12 mouse cellular contexts compared by ENCODE assay signal in the genomic region with DNA sequence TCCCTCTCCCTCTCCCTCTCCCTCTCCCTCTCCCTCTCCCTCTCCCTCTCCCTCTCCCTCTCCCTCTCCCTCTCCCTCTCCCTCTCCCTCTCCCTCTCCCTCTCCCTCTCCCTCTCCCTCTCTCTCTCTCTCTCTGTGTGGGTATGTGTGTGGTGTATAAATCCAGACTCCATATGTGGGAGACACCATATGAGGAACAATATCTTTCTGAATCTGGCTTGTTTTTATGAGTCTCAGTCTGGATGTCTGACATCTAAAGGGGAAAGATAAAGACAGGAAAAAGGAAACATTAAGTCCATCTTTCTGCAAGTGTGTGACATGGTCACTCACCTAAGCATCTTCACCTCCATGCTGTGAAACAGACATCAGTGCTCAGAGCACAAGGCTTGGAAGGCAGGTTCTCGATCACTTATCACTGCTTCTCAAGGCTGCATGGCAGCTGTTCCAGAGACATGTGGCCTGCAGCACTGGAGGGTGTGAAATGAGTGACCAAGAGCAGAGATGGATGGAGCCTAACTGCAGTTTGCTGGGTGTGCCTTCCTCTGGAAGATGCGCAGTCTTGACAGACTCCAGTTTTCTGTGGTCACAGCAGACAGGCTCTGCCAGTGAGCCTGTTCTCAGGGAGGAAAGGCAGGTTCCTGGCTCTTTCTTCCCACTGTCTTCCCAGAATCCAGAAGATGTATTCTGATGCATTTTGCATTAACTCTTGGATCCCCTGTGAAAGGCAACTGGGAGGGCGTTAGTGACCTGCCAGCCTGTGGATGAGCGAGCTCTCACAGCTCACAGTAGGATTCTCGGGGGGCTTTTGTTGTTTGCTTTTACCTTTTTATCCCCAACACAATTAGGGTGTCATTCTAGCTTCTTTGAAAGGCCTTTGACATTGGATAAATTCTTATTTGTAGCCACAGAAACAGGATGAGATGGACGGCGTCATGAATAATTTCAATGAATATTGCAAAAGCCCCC.
DNase-seq lines count a peak whose midpoint lies in the region; ATAC-seq and TF ChIP-seq lines count a peak whose summit lies in the region.
"Had no signal": no experiment of that assay in that cellular context is flagged by ENCODE, and none has a peak within 500 bp of the region (broad histone marks: within the 10 kb centered on the region; RNA-seq: fewer than 3 reads in every experiment).

No protein-coding gene starts in this region.

- ATAC-seq in forebrain, embryonic 11.5 days (replicated peaks; ENCODE audit: low FRiP score), result no peak
- peak; percentile 67; the same call in 1 of the 2 replicates for ATAC-seq in hindbrain, embryonic 16.5 days
- no peak for ATAC-seq in neural tube, embryonic 13.5 days (ENCODE audit: low read depth)
- ATAC-seq in intestine, postnatal 0 days, result no peak
- no peak for ATAC-seq in erythroid progenitor cell, adult 5-6 weeks (replicated peaks; ENCODE audit: low FRiP score, poor library complexity, severe bottlenecking)

- TF ChIP-seq CTCF in cortical plate, adult 2 months (IDR thresholded peaks at IDR 0.05; ENCODE audit: extremely low read depth, insufficient read depth, low read length), result no peak
- TF ChIP-seq CTCF in intestine, postnatal 0 days (IDR thresholded peaks at IDR 0.05; ENCODE audit: low read depth), result no peak

- H3K4me2 ChIP-seq in forebrain, embryonic 11.5 days (ENCODE audit: low read depth, low read length, severe bottlenecking), result no peak overlapping the region
- H3K4me2 ChIP-seq in hindbrain, embryonic 16.5 days (ENCODE audit: low read length), result no peak overlapping the region
- H3K4me2 ChIP-seq in neural tube, embryonic 13.5 days, result no peak overlapping the region
- no peak overlapping the region for H3K4me2 ChIP-seq in intestine, postnatal 0 days (replicated peaks; ENCODE audit: low read depth)
- H3K4me2 ChIP-seq: liver, embryonic 15.5 days had no signal

- no peaks in the 10 kb centered on the region for H3K36me3 ChIP-seq in forebrain, embryonic 11.5 days (ENCODE audit: control insufficient read depth, insufficient read depth, low read length)
- no peaks in the 10 kb centered on the region for H3K36me3 ChIP-seq in hindbrain, embryonic 16.5 days (ENCODE audit: control insufficient read depth, insufficient read depth, low read length)
- H3K36me3 ChIP-seq in neural tube, embryonic 13.5 days, result no peaks in the 10 kb centered on the region
- no peaks in the 10 kb centered on the region for H3K36me3 ChIP-seq in intestine, postnatal 0 days (ENCODE audit: control insufficient read depth, insufficient read depth)
- H3K36me3 ChIP-seq: liver, embryonic 15.5 days had no signal

- H3K9ac ChIP-seq in forebrain, embryonic 11.5 days (ENCODE audit: low read length), result 0 out of 2 replicates have a peak overlapping the region, but pooled peaks have one; percentile 4
- no peak overlapping the region for H3K9ac ChIP-seq in hindbrain, embryonic 16.5 days (ENCODE audit: low read depth, low read length)
- peak overlapping the region; percentile 50; the same call in 1 of the 2 replicates for H3K9ac ChIP-seq in neural tube, embryonic 13.5 days
- H3K9ac ChIP-seq in intestine, postnatal 0 days (ENCODE audit: low read depth, low read length), result no peak overlapping the region
- H3K9ac ChIP-seq: liver, embryonic 15.5 days had no signal

- no peaks in the 10 kb centered on the region for H3K9me3 ChIP-seq in forebrain, embryonic 11.5 days (ENCODE audit: control insufficient read depth, low read length)
- H3K9me3 ChIP-seq in hindbrain, embryonic 16.5 days (ENCODE audit: control insufficient read depth, low read length), result no peaks in the 10 kb centered on the region
- H3K9me3 ChIP-seq in neural tube, embryonic 13.5 days, result no peaks in the 10 kb centered on the region
- H3K9me3 ChIP-seq in intestine, postnatal 0 days (ENCODE audit: control insufficient read depth), result no peaks in the 10 kb centered on the region
- H3K9me3 ChIP-seq: liver, embryonic 15.5 days had no signal

- 27% methylated on average over 7 of the region's 7 CpGs for WGBS in forebrain, embryonic 11.5 days
- WGBS in hindbrain, embryonic 16.5 days, result 17% methylated on average over 7 of the region's 7 CpGs
- 31% methylated on average over 7 of the region's 7 CpGs for WGBS in neural tube, embryonic 13.5 days
- 70% methylated on average over 7 of the region's 7 CpGs for WGBS in intestine, postnatal 0 days

- H3K4me1 ChIP-seq in cortical plate, adult 2 months (ENCODE audit: control insufficient read depth, insufficient read depth, low read length), result peaks cover 10% of the 10 kb centered on the region
- 0 out of 2 replicates have a peak, but pooled peaks cover 3% of the 10 kb centered on the region for H3K4me1 ChIP-seq in forebrain, embryonic 11.5 days (replicated peaks; ENCODE audit: control insufficient read depth, insufficient read depth, low read length)
- peaks cover 7% of the 10 kb centered on the region; the same call in 1 of the 2 replicates for H3K4me1 ChIP-seq in hindbrain, embryonic 16.5 days (ENCODE audit: control insufficient read depth, insufficient read depth, low read depth, low read length)
- peaks cover 15% of the 10 kb centered on the region for H3K4me1 ChIP-seq in neural tube, embryonic 13.5 days (replicated peaks)
- no peaks in the 10 kb centered on the region for H3K4me1 ChIP-seq in intestine, postnatal 0 days (replicated peaks; ENCODE audit: control insufficient read depth, insufficient read depth, low read length)
- H3K4me1 ChIP-seq: liver, embryonic 15.5 days had no signal

- DNase-seq in forebrain, embryonic 11.5 days (ENCODE audit: low spot score), result no peak
- DNase-seq in retina, embryonic 14.5 days (ENCODE audit: low spot score), result no peak
- DNase-seq: adrenal gland, postnatal 36 days; cerebellum, adult 18-20 months; gastrocnemius, postnatal 25 days had no signal

- H3K27ac ChIP-seq in cortical plate, adult 2 months (ENCODE audit: insufficient read depth, low read length), result peak overlapping the region; percentile 30
- no peak overlapping the region for H3K27ac ChIP-seq in forebrain, embryonic 11.5 days (ENCODE audit: low read depth, low read length)
- H3K27ac ChIP-seq in hindbrain, embryonic 16.5 days (ENCODE audit: low read depth, low read length), result 0 out of 2 replicates have a peak overlapping the region, but pooled peaks have one; percentile 39
- H3K27ac ChIP-seq in neural tube, embryonic 13.5 days (replicated peaks), result peak overlapping the region; percentile 61; the same call in 1 of the 2 replicates
- no peak overlapping the region for H3K27ac ChIP-seq in intestine, postnatal 0 days (ENCODE audit: low read depth, low read length)
- H3K27ac ChIP-seq: kidney, postnatal 0 days; liver, embryonic 15.5 days had no signal

- no peaks in the 10 kb centered on the region for H3K27me3 ChIP-seq in forebrain, embryonic 11.5 days (ENCODE audit: control insufficient read depth, insufficient read depth, low read length)
- no peaks in the 10 kb centered on the region for H3K27me3 ChIP-seq in hindbrain, embryonic 16.5 days (replicated peaks; ENCODE audit: control insufficient read depth, insufficient read depth, low read length)
- H3K27me3 ChIP-seq in neural tube, embryonic 13.5 days, result no peaks in the 10 kb centered on the region
- H3K27me3 ChIP-seq in intestine, postnatal 0 days (replicated peaks; ENCODE audit: control insufficient read depth, insufficient read depth, low read length), result no peaks in the 10 kb centered on the region
- H3K27me3 ChIP-seq: liver, embryonic 15.5 days had no signal

- TF ChIP-seq POLR2A in cortical plate, adult 2 months (IDR thresholded peaks at IDR 0.05; ENCODE audit: extremely low read depth, insufficient read depth, low read length), result no peak

- H3K4me3 ChIP-seq in cortical plate, adult 2 months (ENCODE audit: insufficient read depth, low read length), result no peak overlapping the region
- H3K4me3 ChIP-seq in forebrain, embryonic 11.5 days (ENCODE audit: low read depth, low read length), result no peak overlapping the region
- no peak overlapping the region for H3K4me3 ChIP-seq in hindbrain, embryonic 16.5 days (ENCODE audit: low read length)
- no peak overlapping the region for H3K4me3 ChIP-seq in neural tube, embryonic 13.5 days
- H3K4me3 ChIP-seq in intestine, postnatal 0 days (ENCODE audit: low read depth, low read length), result no peak overlapping the region
- H3K4me3 ChIP-seq: liver, embryonic 15.5 days had no signal

Comparison
In these comparisons a context has a peak if more than half of its experiments do, and no peak if none do; other contexts are left out.
1. H3K27ac ChIP-seq: peak in cortical plate, adult 2 months (single experiment), hindbrain, embryonic 16.5 days (single experiment) and neural tube, embryonic 13.5 days (single experiment); none in forebrain, embryonic 11.5 days (single experiment) and intestine, postnatal 0 days (single experiment).
2. H3K9ac ChIP-seq: peak in forebrain, embryonic 11.5 days (single experiment) and neural tube, embryonic 13.5 days (single experiment); none in hindbrain, embryonic 16.5 days (single experiment) and intestine, postnatal 0 days (single experiment).